Mouse (Mus musculus) heart, embryonic 11.5 days (tissue): ENCODE measurements around the gene Slc6a16. TPM values are rescaled to one million over a fixed set of nuclear protein-coding genes. Genes with fewer than 3 reads are reported as not detected.

Experiments used
- ATAC-seq: fragments of 200-750 bp; cut with Nextera tagmentation; replicated peaks from 2 replicates; pipeline ENCODE4 v1.8.0; 2017; ENCODE audit warnings: moderate library complexity; ENCODE audit not compliant: insufficient number of reproducible peaks, low FRiP score, low TSS enrichment
- H3K27ac ChIP-seq: fragments of 300-500 bp; sonication (generic); 2 replicates; pipeline ENCODE4 v1.5.1; 2014; ENCODE audit warnings: mild to moderate bottlenecking, low read depth, low read length
- H3K27me3 ChIP-seq: fragments of 300-500 bp; sonication (generic); 2 replicates; pipeline ENCODE4 v1.6.1; 2014; ENCODE audit warnings: mild to moderate bottlenecking, low read length, mixed read lengths; ENCODE audit not compliant: control insufficient read depth, insufficient read depth
- H3K36me3 ChIP-seq: fragments of 300-500 bp; sonication (generic); 2 replicates; pipeline ENCODE4 v1.6.1; 2014; ENCODE audit warnings: mild to moderate bottlenecking, low read length, moderate library complexity, mixed read lengths; ENCODE audit not compliant: control insufficient read depth, insufficient read depth
- H3K4me1 ChIP-seq: fragments of 300-500 bp; sonication (generic); 2 replicates; pipeline ENCODE4 v1.6.1; 2014; ENCODE audit warnings: low read length; ENCODE audit not compliant: control insufficient read depth, insufficient read depth
- H3K4me2 ChIP-seq: fragments of 300-500 bp; sonication (generic); 2 replicates; pipeline ENCODE4 v1.6.1; 2014; ENCODE audit warnings: mild to moderate bottlenecking, moderate library complexity
- H3K4me3 ChIP-seq: fragments of 300-500 bp; sonication (generic); 2 replicates; pipeline ENCODE4 v1.5.1; 2014; ENCODE audit warnings: low read depth, low read length
- H3K9ac ChIP-seq: fragments of 300-500 bp; sonication (generic); 2 replicates; pipeline ENCODE4 v1.6.1; 2014; ENCODE audit warnings: mild to moderate bottlenecking, low read depth, low read length, moderate library complexity
- H3K9me3 ChIP-seq: fragments of 300-500 bp; sonication (generic); replicated peaks from 2 replicates; pipeline ENCODE4 v1.6.1; 2016; ENCODE audit warnings: low read length; ENCODE audit not compliant: control insufficient read depth
- WGBS: fragments of 180-500 bp; shearing (Covaris S2); extraction: QIAGEN DNeasy Blood & Tissue Kit; methylation state at CpG from one replicate; pipeline ENCODE4 v1.1.7; 2014; ENCODE audit not compliant: insufficient replicate concordance; 5-methylcytosine and 5-hydroxymethylcytosine counted together
- polyA plus RNA-seq: library from polyadenylated mRNA; unstranded; fragments of >200 nt; fragmentation: Nextera tagmentation; extraction: Ambion mirVana; gene quantifications from 2 replicates; pipeline ENCODE4 v1.2.1, GENCODE M21; 2014

Gene Slc6a16
- polyA plus RNA-seq, 1 experiment from 2014 or later = 0.47 TPM

GRCm38 (mm10) chr7:45211851-45212251 is 29.0 kb upstream of the Slc6a16 start, which contains the start of gene Dkkl1:
Gene Dkkl1, minus strand, starts transcription at chr7:45212147.
- Histone ChIP-seq H3K4me1 (peaks cover 11% of the 10 kb centered on the region), H3K27ac (no peak within 1 kb of the TSS), H3K9me3 (no peaks in the 10 kb centered on the region), H3K4me2 (peak within 1 kb of the TSS; percentile 52), H3K9ac (0 out of 2 replicates have a peak within 1 kb of the TSS, but pooled peaks have one; percentile 10), H3K27me3 (peaks cover 15% of the 10 kb centered on the region), H3K4me3 (peak within 1 kb of the TSS; percentile 8; the same call in 1 of the 2 replicates), H3K36me3 (no peaks in the 10 kb centered on the region)
- 6% methylated on average over 17 of the region's 17 CpGs for WGBS
- no peak for ATAC-seq

GRCm38 (mm10) chr7:45212356-45212755 is 28.5 kb upstream of the Slc6a16 start:
- no peaks in the 10 kb centered on the region for H3K36me3 ChIP-seq
- WGBS = 65% methylated on average over 7 of the region's 7 CpGs
- peaks cover 16% of the 10 kb centered on the region for H3K4me1 ChIP-seq
- no peak overlapping the region for H3K9ac ChIP-seq
- peaks cover 15% of the 10 kb centered on the region for H3K27me3 ChIP-seq
- no peak overlapping the region for H3K27ac ChIP-seq
- H3K4me2 ChIP-seq = no peak overlapping the region
- H3K9me3 ChIP-seq = no peaks in the 10 kb centered on the region
- H3K4me3 ChIP-seq = no peak overlapping the region
- ATAC-seq = no peak

- H3K9ac ChIP-seq = no peak overlapping the region
- H3K9me3 ChIP-seq = no peaks in the 10 kb centered on the region
- H3K4me2 ChIP-seq = no peak overlapping the region
- no peak overlapping the region for H3K4me3 ChIP-seq
- ATAC-seq = no peak
- no peak overlapping the region for H3K27ac ChIP-seq
- H3K4me1 ChIP-seq = peaks cover 23% of the 10 kb centered on the region
- H3K36me3 ChIP-seq = peaks cover 9% of the 10 kb centered on the region
- H3K27me3 ChIP-seq = peaks cover 15% of the 10 kb centered on the region
- 56% methylated on average over 5 of the region's 5 CpGs for WGBS
Observed at GRCm38 (mm10) chr7:45213708-45214107, 27.2 kb upstream of the Slc6a16 start.

- peak within 1 kb of the TSS; percentile 97 for H3K27ac ChIP-seq
- H3K9ac ChIP-seq = peak within 1 kb of the TSS; percentile 99
- H3K36me3 ChIP-seq = peaks cover 28% of the 10 kb centered on the region
- H3K4me1 ChIP-seq = peaks cover 23% of the 10 kb centered on the region
- peak; percentile 43 for ATAC-seq
- H3K9me3 ChIP-seq = no peaks in the 10 kb centered on the region
- peak within 1 kb of the TSS; percentile 86 for H3K4me3 ChIP-seq
- under 1% methylated on average over 54 of the region's 55 CpGs for WGBS
- peak within 1 kb of the TSS; percentile 88 for H3K4me2 ChIP-seq
- H3K27me3 ChIP-seq = peaks cover 9% of the 10 kb centered on the region
Observed at GRCm38 (mm10) chr7:45215673-45216441, 25.0 kb upstream of the Slc6a16 start, which contains the start of gene Tead2. Gene Tead2, plus strand, starts transcription at chr7:45215753.

GRCm38 (mm10) chr7:45216442-45217183 is 24.3 kb upstream of the Slc6a16 start:
- peaks cover 32% of the 10 kb centered on the region for H3K36me3 ChIP-seq
- peaks cover 5% of the 10 kb centered on the region for H3K27me3 ChIP-seq
- WGBS = under 1% methylated on average over 12 of the region's 13 CpGs
- peak overlapping the region; percentile 99 for H3K9ac ChIP-seq
- H3K27ac ChIP-seq = peak overlapping the region; percentile 97
- H3K4me1 ChIP-seq = peaks cover 17% of the 10 kb centered on the region
- H3K4me3 ChIP-seq = peak overlapping the region; percentile 86
- no peaks in the 10 kb centered on the region for H3K9me3 ChIP-seq
- peak; percentile 74 for ATAC-seq
- H3K4me2 ChIP-seq = peak overlapping the region; percentile 88

GRCm38 (mm10) chr7:45221680-45222079 is 19.2 kb upstream of the Slc6a16 start:
- Histone ChIP-seq H3K9me3 (no peaks in the 10 kb centered on the region), H3K36me3 (peaks cover 62% of the 10 kb centered on the region)
- WGBS = 75% methylated on average over 2 of the region's 2 CpGs

GRCm38 (mm10) chr7:45224826-45225225 is 16.1 kb upstream of the Slc6a16 start:
- ATAC-seq = no peak
- WGBS = 92% methylated on average over 7 of the region's 7 CpGs
- Histone ChIP-seq H3K36me3 (peaks cover 70% of the 10 kb centered on the region), H3K9ac (no peak overlapping the region), H3K27me3 (no peaks in the 10 kb centered on the region), H3K27ac (no peak overlapping the region), H3K9me3 (no peaks in the 10 kb centered on the region), H3K4me2 (no peak overlapping the region), H3K4me3 (no peak overlapping the region), H3K4me1 (no peaks in the 10 kb centered on the region)

More at GRCm38 (mm10) chr7:45221680-45222079, 19.2 kb upstream of the Slc6a16 start:
- Histone ChIP-seq H3K27me3 (no peaks in the 10 kb centered on the region), H3K4me1 (peaks cover 14% of the 10 kb centered on the region), H3K9ac (no peak overlapping the region; the same call in 1 of the 2 replicates), H3K4me2 (no peak overlapping the region), H3K4me3 (no peak overlapping the region), H3K27ac (no peak overlapping the region)
- no peak for ATAC-seq

- Histone ChIP-seq H3K27ac (no peak overlapping the region), H3K9me3 (no peaks in the 10 kb centered on the region), H3K4me3 (no peak overlapping the region), H3K9ac (no peak overlapping the region), H3K4me1 (no peaks in the 10 kb centered on the region), H3K36me3 (peaks cover 64% of the 10 kb centered on the region), H3K27me3 (no peaks in the 10 kb centered on the region), H3K4me2 (no peak overlapping the region)
- no peak for ATAC-seq
- WGBS = 93% methylated on average over 5 of the region's 5 CpGs
Observed at GRCm38 (mm10) chr7:45226421-45226820, 14.5 kb upstream of the Slc6a16 start.
